Comparison of ENCODE assay signal across 21 mouse cellular contexts in genomic region chr4:107763598-107763997, GRCm38 (mm10). TPM values are rescaled to one million over a fixed set of nuclear protein-coding genes. Genes with fewer than 3 reads are reported as not detected.
DNase-seq lines count a peak whose midpoint lies in the region; ATAC-seq and TF ChIP-seq lines count a peak whose summit lies in the region.
"Had no signal": no experiment of that assay in that cellular context is flagged by ENCODE, and none has a peak within 500 bp of the region (broad histone marks: within the 10 kb centered on the region; RNA-seq: fewer than 3 reads in every experiment).

No protein-coding gene starts in this region.

- H3K4me3 ChIP-seq in intestine, embryonic 14.5 days (ENCODE audit: low read depth, low read length): no peak overlapping the region
- no peak overlapping the region for H3K4me3 ChIP-seq in intestine, embryonic 16.5 days (ENCODE audit: low read length)
- no peak overlapping the region for H3K4me3 ChIP-seq in stomach, postnatal 0 days (ENCODE audit: low read depth, low read length)
- H3K4me3 ChIP-seq: embryonic facial prominence, embryonic 10.5 days; embryonic facial prominence, embryonic 12.5 days; forebrain, embryonic 13.5 days; forebrain, embryonic 15.5 days had no signal

- no peak overlapping the region for H3K9ac ChIP-seq in intestine, embryonic 14.5 days (ENCODE audit: low read length)
- no peak overlapping the region for H3K9ac ChIP-seq in intestine, embryonic 16.5 days (ENCODE audit: low read depth, low read length)
- H3K9ac ChIP-seq in stomach, postnatal 0 days (ENCODE audit: low read length): no peak overlapping the region
- H3K9ac ChIP-seq: embryonic facial prominence, embryonic 12.5 days; forebrain, embryonic 13.5 days; forebrain, embryonic 15.5 days; forebrain, postnatal 0 days had no signal

- ATAC-seq in intestine, embryonic 14.5 days (replicated peaks; ENCODE audit: low FRiP score, low TSS enrichment, low read depth): 0 out of 2 replicates have a peak, but pooled peaks have one; percentile 47
- peak; percentile 78 for ATAC-seq in intestine, embryonic 16.5 days
- peak; percentile 66; the same call in 1 of the 2 replicates for ATAC-seq in stomach, postnatal 0 days (ENCODE audit: low FRiP score, low TSS enrichment)
- ATAC-seq in CD4-positive, CD25-positive, alpha-beta regulatory T cell, adult 4 months: no peak
- ATAC-seq: forebrain, embryonic 13.5 days; forebrain, embryonic 15.5 days; forebrain, postnatal 0 days had no signal

- H3K9me3 ChIP-seq in intestine, embryonic 14.5 days (ENCODE audit: control insufficient read depth, low read length): no peaks in the 10 kb centered on the region
- no peaks in the 10 kb centered on the region for H3K9me3 ChIP-seq in intestine, embryonic 16.5 days (ENCODE audit: control insufficient read depth, low read length)
- H3K9me3 ChIP-seq in stomach, postnatal 0 days (ENCODE audit: control insufficient read depth, low read length): no peaks in the 10 kb centered on the region
- H3K9me3 ChIP-seq: embryonic facial prominence, embryonic 10.5 days; embryonic facial prominence, embryonic 12.5 days; forebrain, embryonic 13.5 days; forebrain, embryonic 15.5 days had no signal

- no peak overlapping the region for H3K4me2 ChIP-seq in intestine, embryonic 14.5 days (ENCODE audit: low read length)
- H3K4me2 ChIP-seq in intestine, embryonic 16.5 days (ENCODE audit: low read depth, low read length): no peak overlapping the region
- no peak overlapping the region for H3K4me2 ChIP-seq in stomach, postnatal 0 days (replicated peaks; ENCODE audit: low read depth)
- H3K4me2 ChIP-seq: embryonic facial prominence, embryonic 12.5 days; forebrain, embryonic 13.5 days; forebrain, embryonic 15.5 days had no signal

- no peaks in the 10 kb centered on the region for H3K4me1 ChIP-seq in intestine, embryonic 14.5 days (replicated peaks; ENCODE audit: control insufficient read depth, insufficient read depth, low read length)
- no peaks in the 10 kb centered on the region for H3K4me1 ChIP-seq in intestine, embryonic 16.5 days (ENCODE audit: control insufficient read depth, insufficient read depth, low read length)
- H3K4me1 ChIP-seq in stomach, postnatal 0 days (replicated peaks; ENCODE audit: control insufficient read depth, insufficient read depth): no peaks in the 10 kb centered on the region

- 95% methylated on average over 2 of the region's 2 CpGs for WGBS in intestine, embryonic 14.5 days
- WGBS in intestine, embryonic 16.5 days: 98% methylated on average over 2 of the region's 2 CpGs
- WGBS in stomach, postnatal 0 days: 89% methylated on average over 2 of the region's 2 CpGs

- no peak overlapping the region for H3K27ac ChIP-seq in intestine, embryonic 14.5 days (ENCODE audit: low read depth)
- H3K27ac ChIP-seq in intestine, embryonic 16.5 days (ENCODE audit: low read length): no peak overlapping the region
- no peak overlapping the region for H3K27ac ChIP-seq in stomach, postnatal 0 days (replicated peaks)
- H3K27ac ChIP-seq: embryonic facial prominence, embryonic 10.5 days; embryonic facial prominence, embryonic 12.5 days; forebrain, embryonic 13.5 days; forebrain, embryonic 15.5 days had no signal

- H3K36me3 ChIP-seq in intestine, embryonic 14.5 days (ENCODE audit: control insufficient read depth, insufficient read depth, low read length): no peaks in the 10 kb centered on the region
- H3K36me3 ChIP-seq in intestine, embryonic 16.5 days (ENCODE audit: control insufficient read depth, insufficient read depth, low read length): no peaks in the 10 kb centered on the region
- no peaks in the 10 kb centered on the region for H3K36me3 ChIP-seq in stomach, postnatal 0 days (ENCODE audit: control insufficient read depth, insufficient read depth, low read length)
- H3K36me3 ChIP-seq: embryonic facial prominence, embryonic 10.5 days; embryonic facial prominence, embryonic 12.5 days; forebrain, embryonic 15.5 days had no signal

- TF ChIP-seq EP300 in stomach, postnatal 0 days (optimal IDR thresholded peaks at IDR 0.05): no peak

- no peaks in the 10 kb centered on the region for H3K27me3 ChIP-seq in intestine, embryonic 14.5 days (replicated peaks; ENCODE audit: control insufficient read depth, insufficient read depth, low read length)
- 0 out of 2 replicates have a peak, but pooled peaks cover 3% of the 10 kb centered on the region for H3K27me3 ChIP-seq in intestine, embryonic 16.5 days (replicated peaks; ENCODE audit: control insufficient read depth, insufficient read depth, low read length)
- H3K27me3 ChIP-seq in stomach, postnatal 0 days (ENCODE audit: control insufficient read depth, insufficient read depth, low read length): no peaks in the 10 kb centered on the region
- H3K27me3 ChIP-seq: embryonic facial prominence, embryonic 12.5 days; forebrain, embryonic 13.5 days; forebrain, embryonic 15.5 days had no signal

- peak; percentile 25 for DNase-seq in 416B (ENCODE audit: low read depth)
- DNase-seq in intestine, embryonic 14.5 days (ENCODE audit: low spot score): no peak
- no peak for DNase-seq in stomach, postnatal 0 days (ENCODE audit: low spot score)
- no peak for DNase-seq in cerebellum, postnatal 10 days
- no peak for DNase-seq in adrenal gland, adult 2 months
- DNase-seq: adrenal gland, adult 8-10 months; adrenal gland, postnatal 14 days; adrenal gland, postnatal 36 days; B cell, adult 2 months; cerebellum, adult 11 months; cerebellum, adult 18-20 months; cerebellum, adult 8-10 months; cerebellum, adult 9-11 months; cerebellum, postnatal 25 days; forebrain, postnatal 0 days had no signal

- no peak for TF ChIP-seq CTCF in stomach, postnatal 0 days (IDR thresholded peaks at IDR 0.05; ENCODE audit: low read depth)

RNA-seq across cellular contexts. Expression of gene Lrp8, which starts 38.5 kb away (rescaled TPM):
- polyA plus RNA-seq in intestine, embryonic 14.5 days (2014; fragmentation: Nextera tagmentation; extraction: Ambion mirVana): 3.6 and 5.1 TPM in 2 replicates
- 0.82 and 0.99 TPM in 2 replicates for polyA plus RNA-seq in intestine, embryonic 16.5 days (2015; fragmentation: Nextera tagmentation; extraction: Ambion mirVana)
- 0.85 and 1.3 TPM in 2 replicates for polyA plus RNA-seq in stomach, postnatal 0 days (2015; fragmentation: Nextera tagmentation; extraction: Ambion mirVana)
- 1 to 10 TPM; 9.5 to 9.8 TPM for total RNA-seq in adrenal gland, adult 2 months (2021)
- 14.0 and 15.9 TPM in 2 replicates for polyA plus RNA-seq in adrenal gland, adult 2 months (2012; rRNA removed)
- polyA plus RNA-seq in CD4-positive, CD25-positive, alpha-beta regulatory T cell, adult 4 months (2017; shearing (Covaris generic)): under 1 TPM; 0.94 to 0.96 TPM
